Mouse (Mus musculus) limb, embryonic 15.5 days (tissue): Measurements from ENCODE around the gene Vsig2. TPM values are rescaled to one million over a fixed set of nuclear protein-coding genes. Genes with fewer than 3 reads are reported as not detected.
A peak's percentile ranks its signal among the peaks of the same experiment; 100 is the strongest.

ENCODE experiments used
- ATAC-seq: fragments of 200-750 bp; cut with Nextera tagmentation; 2 replicates; pipeline ENCODE4 v1.8.0; 2017; ENCODE audit warnings: low read depth, moderate TSS enrichment; ENCODE audit not compliant: insufficient number of reproducible peaks, low FRiP score, low TSS enrichment
- H3K27ac ChIP-seq: fragments of 300-500 bp; sonication (generic); 2 replicates; pipeline ENCODE4 v1.5.1; 2015; ENCODE audit warnings: moderate library complexity, mild to moderate bottlenecking, inconsistent platforms
- H3K27me3 ChIP-seq: fragments of 300-500 bp; sonication (generic); 2 replicates; pipeline ENCODE4 v1.6.1; 2015; ENCODE audit warnings: inconsistent platforms
- H3K36me3 ChIP-seq: fragments of 300-500 bp; sonication (generic); 2 replicates; pipeline ENCODE4 v1.6.1; 2015; ENCODE audit warnings: inconsistent platforms
- H3K4me1 ChIP-seq: fragments of 300-500 bp; sonication (generic); 2 replicates; pipeline ENCODE4 v1.6.1; 2015; ENCODE audit warnings: inconsistent platforms
- H3K4me2 ChIP-seq: fragments of 300-500 bp; sonication (generic); 2 replicates; pipeline ENCODE4 v1.6.1; 2015; ENCODE audit warnings: mild to moderate bottlenecking, inconsistent platforms
- H3K4me3 ChIP-seq: fragments of 300-500 bp; sonication (generic); 2 replicates; pipeline ENCODE4 v1.5.1; 2015; ENCODE audit warnings: mild to moderate bottlenecking, inconsistent platforms
- H3K9ac ChIP-seq: fragments of 300-500 bp; sonication (generic); 2 replicates; pipeline ENCODE4 v1.6.1; 2015; ENCODE audit warnings: inconsistent platforms
- H3K9me3 ChIP-seq: fragments of 300-500 bp; sonication (generic); 2 replicates; pipeline ENCODE4 v1.6.1; 2016; ENCODE audit warnings: inconsistent platforms
- WGBS: fragments of 180-500 bp; shearing (Covaris S2); methylation state at CpG from one replicate; pipeline ENCODE4 v1.1.7; 2015; 5-methylcytosine and 5-hydroxymethylcytosine counted together
- polyA plus RNA-seq: library from polyadenylated mRNA; unstranded; fragments of >200 nt; fragmentation: Nextera tagmentation; extraction: Ambion mirVana; gene quantifications from 2 replicates; pipeline ENCODE4 v1.2.1, GENCODE M21; 2015

Vsig2 gene
- polyA plus RNA-seq, 1 experiment from 2014 or later: 2.0 TPM

DNA sequence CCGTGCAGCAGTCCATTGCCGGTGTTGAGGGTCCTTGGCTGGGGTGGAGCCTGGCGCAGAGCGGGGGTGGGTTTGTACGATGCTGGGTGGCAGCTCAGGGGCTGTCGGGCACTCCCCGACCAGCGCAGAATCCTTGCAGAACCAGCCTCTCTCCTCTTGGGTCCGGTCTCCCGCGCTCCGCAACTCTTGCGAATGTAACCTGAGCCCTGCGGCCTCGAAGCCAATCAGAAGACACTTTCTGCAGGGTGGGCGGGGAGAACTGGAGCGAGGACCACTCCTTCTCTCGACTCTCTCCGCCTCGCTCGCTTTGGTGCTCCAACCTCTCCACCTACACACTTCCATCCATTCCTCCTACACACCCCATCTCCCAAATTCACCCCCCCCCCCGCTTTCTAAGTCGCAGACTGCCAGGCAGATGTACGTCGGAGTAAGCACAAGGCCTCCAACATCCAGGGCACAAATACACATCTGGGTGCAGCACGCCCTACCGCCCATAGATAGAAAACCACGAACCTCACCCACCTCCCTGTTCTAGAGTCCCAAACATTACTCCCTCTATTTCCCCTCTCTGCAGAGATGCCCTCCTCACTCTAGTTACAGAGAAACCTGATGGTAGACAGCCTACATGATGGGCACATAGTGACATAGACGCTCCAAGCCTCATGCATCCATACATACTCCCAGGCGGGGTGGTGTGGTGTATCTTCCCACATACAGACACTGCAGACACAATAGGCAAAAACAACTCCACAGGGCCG is 13.7 kb downstream of the Vsig2 start, which contains the start of gene Nrgn:
Nrgn (minus strand) TSS at position 369 of the 758 bp plus-strand sequence.
- H3K9ac ChIP-seq: peak within 1 kb of the TSS; percentile 21
- peaks cover 64% of the 10 kb centered on the region for H3K27me3 ChIP-seq
- 5% methylated on average over 31 of the region's 31 CpGs for WGBS
- peak within 1 kb of the TSS; percentile 43 for H3K4me3 ChIP-seq
- no peaks in the 10 kb centered on the region for H3K9me3 ChIP-seq
- ATAC-seq: peak; percentile 85
- H3K4me1 ChIP-seq: peaks cover 21% of the 10 kb centered on the region
- H3K27ac ChIP-seq: no peak within 1 kb of the TSS
- no peaks in the 10 kb centered on the region for H3K36me3 ChIP-seq
- peak within 1 kb of the TSS; percentile 92 for H3K4me2 ChIP-seq

DNA sequence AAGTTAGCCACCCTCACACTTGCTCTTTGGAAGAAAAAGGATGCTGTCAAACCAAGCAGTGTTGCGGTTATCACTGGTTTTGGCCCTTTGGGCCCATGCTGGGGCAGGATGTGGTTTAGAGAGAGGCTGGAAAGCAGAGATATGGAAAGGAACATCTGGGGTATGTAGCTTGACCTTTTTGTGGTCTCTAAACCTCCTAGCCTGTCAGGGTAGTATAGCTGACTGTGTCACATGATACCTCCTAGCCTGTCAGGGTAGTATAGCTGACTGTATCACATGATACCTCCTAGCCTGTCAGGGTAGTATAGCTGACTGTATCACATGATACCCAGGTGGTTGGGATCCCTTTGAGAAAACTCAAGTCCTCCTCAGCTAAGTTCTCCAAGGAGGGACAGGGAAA is 15.2 kb downstream of the Vsig2 start:
- Histone ChIP-seq H3K9ac (no peak overlapping the region), H3K27ac (no peak overlapping the region), H3K36me3 (no peaks in the 10 kb centered on the region), H3K4me1 (peaks cover 21% of the 10 kb centered on the region), H3K4me2 (no peak overlapping the region), H3K27me3 (peaks cover 52% of the 10 kb centered on the region), H3K9me3 (no peaks in the 10 kb centered on the region), H3K4me3 (no peak overlapping the region)
- ATAC-seq: no peak
- 83% methylated on average over 1 of the region's 1 CpGs for WGBS

DNA sequence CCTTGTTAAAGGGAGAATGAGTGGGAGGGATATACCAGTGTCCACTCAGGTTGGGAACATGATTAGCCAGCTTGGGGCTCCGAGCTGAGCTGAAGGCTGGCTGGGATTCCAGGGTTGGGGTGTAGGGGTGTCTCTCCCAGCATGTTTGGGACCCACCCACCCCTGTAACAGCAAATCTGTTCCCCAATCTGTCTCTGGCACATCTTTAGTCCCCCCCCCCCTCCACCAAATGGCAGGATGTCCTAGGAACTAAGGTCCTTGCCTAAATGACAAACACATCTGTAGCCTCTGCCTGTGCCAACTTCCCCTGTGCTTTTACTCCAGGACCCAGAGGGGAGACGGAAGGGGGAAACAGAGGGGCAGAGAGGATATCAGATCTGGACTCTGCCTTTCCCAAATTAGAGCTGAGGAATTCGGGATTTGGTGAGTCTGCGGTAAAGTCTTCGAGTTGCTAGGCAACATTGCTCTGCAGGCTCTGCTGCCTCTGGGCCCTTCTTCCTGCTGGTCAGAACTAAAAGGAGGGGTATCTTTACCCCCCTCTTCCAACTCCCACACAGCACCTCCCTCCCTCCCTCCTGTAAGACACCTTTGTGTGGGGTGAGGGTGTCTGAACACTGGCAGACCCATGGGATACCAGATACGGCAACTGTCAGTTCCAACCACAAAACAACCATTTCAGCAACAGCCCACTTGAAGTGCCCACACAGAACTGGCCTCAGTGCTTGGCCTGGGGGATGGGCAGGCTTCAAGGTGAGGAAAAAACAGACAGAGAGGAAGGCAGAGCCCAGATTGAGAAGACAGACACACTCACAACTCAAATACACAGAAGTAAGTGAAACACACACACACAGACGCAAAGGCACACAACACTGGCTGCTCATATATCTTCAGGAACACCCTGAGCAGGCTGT is 16.0 kb downstream of the Vsig2 start, which contains the start of gene Siae:
Siae (plus strand) TSS at position 861 of the 911 bp plus-strand sequence.
- H3K4me1 ChIP-seq: peaks cover 21% of the 10 kb centered on the region
- no peaks in the 10 kb centered on the region for H3K9me3 ChIP-seq
- H3K27ac ChIP-seq: no peak within 1 kb of the TSS
- H3K9ac ChIP-seq: no peak within 1 kb of the TSS
- no peak for ATAC-seq
- WGBS: 31% methylated on average over 7 of the region's 7 CpGs
- no peaks in the 10 kb centered on the region for H3K36me3 ChIP-seq
- no peak within 1 kb of the TSS for H3K4me3 ChIP-seq
- peaks cover 45% of the 10 kb centered on the region for H3K27me3 ChIP-seq
- H3K4me2 ChIP-seq: no peak within 1 kb of the TSS

- Histone ChIP-seq H3K9me3 (no peaks in the 10 kb centered on the region), H3K27me3 (peaks cover 32% of the 10 kb centered on the region), H3K4me2 (no peak overlapping the region), H3K9ac (no peak overlapping the region), H3K4me1 (peaks cover 21% of the 10 kb centered on the region), H3K4me3 (no peak overlapping the region), H3K27ac (no peak overlapping the region), H3K36me3 (no peaks in the 10 kb centered on the region)
- no peak for ATAC-seq
- WGBS: 66% methylated on average over 3 of the region's 3 CpGs
Observed at GRCm38 (mm10) chr9:37556366-37556765, 17.3 kb downstream of the Vsig2 start.

GRCm38 (mm10) chr9:37560617-37561016 is 21.6 kb downstream of the Vsig2 start:
- H3K4me3 ChIP-seq: no peak overlapping the region
- H3K9me3 ChIP-seq: no peaks in the 10 kb centered on the region
- no peak for ATAC-seq
- H3K4me1 ChIP-seq: peaks cover under 1% of the 10 kb centered on the region; the same call in 1 of the 2 replicates
- no peak overlapping the region for H3K27ac ChIP-seq
- no peaks in the 10 kb centered on the region for H3K36me3 ChIP-seq
- WGBS: 82% methylated on average over 2 of the region's 2 CpGs
- H3K4me2 ChIP-seq: no peak overlapping the region
- H3K27me3 ChIP-seq: no peaks in the 10 kb centered on the region
- no peak overlapping the region for H3K9ac ChIP-seq

DNA sequence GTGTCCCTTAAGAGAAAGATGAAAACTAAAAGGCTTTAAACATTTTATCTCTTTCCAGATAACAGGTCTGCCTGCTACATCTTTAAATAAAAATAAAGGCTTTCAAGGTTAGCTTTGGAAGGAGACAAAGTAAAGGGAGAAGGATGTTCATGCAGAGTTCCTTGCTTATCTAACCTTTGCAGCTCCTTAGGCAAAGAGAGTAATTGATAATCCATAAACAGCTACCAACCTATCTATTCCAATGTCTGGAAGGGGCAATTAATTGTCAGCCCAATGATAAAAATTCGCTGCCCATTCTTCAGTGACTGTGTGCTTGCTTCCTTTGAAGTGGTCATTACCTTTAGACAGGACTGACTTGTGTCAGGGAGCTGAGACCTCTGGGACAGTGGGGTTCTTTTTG is 24.8 kb downstream of the Vsig2 start:
- no peak for ATAC-seq

DNA sequence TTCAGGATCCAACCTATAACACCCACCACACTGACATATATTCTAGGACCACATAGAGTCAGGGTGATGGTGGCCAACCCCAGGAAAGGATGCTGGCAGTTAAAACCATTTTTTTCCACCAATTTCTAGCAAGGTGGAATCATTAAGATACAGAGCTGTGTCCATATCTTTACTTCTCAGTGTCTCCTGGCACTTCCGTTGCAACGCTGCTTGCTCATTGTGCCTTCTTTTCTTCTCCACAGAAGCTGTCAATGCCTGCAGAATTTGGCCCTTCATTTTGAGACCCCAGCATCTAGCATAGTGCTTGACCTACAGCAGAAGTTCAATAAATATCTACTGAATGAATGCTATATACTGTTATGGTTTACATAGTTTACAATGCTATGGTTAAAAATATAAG is 28.0 kb downstream of the Vsig2 start:
- Histone ChIP-seq H3K36me3 (no peaks in the 10 kb centered on the region), H3K27me3 (peaks cover 2% of the 10 kb centered on the region; the same call in 1 of the 2 replicates)
- ATAC-seq: no peak

More for the DNA sequence above, 24.8 kb downstream of the Vsig2 start:
- H3K27me3 ChIP-seq: no peaks in the 10 kb centered on the region
- H3K4me1 ChIP-seq: peaks cover 16% of the 10 kb centered on the region
- H3K4me3 ChIP-seq: no peak overlapping the region
- H3K4me2 ChIP-seq: no peak overlapping the region
- WGBS: 44% methylated on average over 1 of the region's 1 CpGs
- no peaks in the 10 kb centered on the region for H3K36me3 ChIP-seq
- no peak overlapping the region for H3K27ac ChIP-seq
- no peaks in the 10 kb centered on the region for H3K9me3 ChIP-seq
- no peak overlapping the region for H3K9ac ChIP-seq

DNA sequence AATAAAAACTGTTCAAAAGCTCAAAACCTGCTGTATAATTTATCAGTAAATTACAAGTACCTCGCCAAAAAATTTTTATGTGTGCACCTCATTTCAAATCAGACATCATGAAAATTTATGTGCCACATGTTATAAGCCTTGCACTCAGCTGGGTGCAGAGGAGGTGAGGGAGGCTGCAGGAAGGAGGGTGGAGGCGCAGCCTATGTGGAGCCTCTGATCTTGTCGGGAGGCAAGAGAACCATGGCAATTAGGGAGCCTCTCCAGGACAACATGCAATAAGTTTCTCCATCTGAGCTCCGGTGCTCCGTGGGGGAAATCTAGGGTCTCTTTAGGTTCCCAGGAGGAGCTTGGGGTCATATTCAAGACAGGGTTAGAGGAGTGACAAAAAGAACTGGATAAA is 28.4 kb downstream of the Vsig2 start:
- H3K4me1 ChIP-seq: peaks cover 16% of the 10 kb centered on the region
- no peak overlapping the region for H3K9ac ChIP-seq
- peaks cover 2% of the 10 kb centered on the region; the same call in 1 of the 2 replicates for H3K27me3 ChIP-seq
- no peak overlapping the region for H3K4me2 ChIP-seq
- H3K9me3 ChIP-seq: no peaks in the 10 kb centered on the region
- whole genome bisulfite sequencing: 16% methylated on average over 5 of the region's 5 CpGs
- no peak overlapping the region for H3K27ac ChIP-seq
- no peak for ATAC-seq
- H3K36me3 ChIP-seq: no peaks in the 10 kb centered on the region
- H3K4me3 ChIP-seq: no peak overlapping the region

More for the DNA sequence above, 28.0 kb downstream of the Vsig2 start:
- peaks cover 16% of the 10 kb centered on the region for H3K4me1 ChIP-seq
- H3K4me2 ChIP-seq: no peak overlapping the region
- H3K27ac ChIP-seq: no peak overlapping the region
- WGBS: 59% methylated on average over 2 of the region's 2 CpGs
- H3K9ac ChIP-seq: no peak overlapping the region
- no peak overlapping the region for H3K4me3 ChIP-seq
- no peaks in the 10 kb centered on the region for H3K9me3 ChIP-seq

- no peak for ATAC-seq
- H3K27ac ChIP-seq: no peak overlapping the region
- H3K4me3 ChIP-seq: no peak overlapping the region
- H3K4me2 ChIP-seq: 0 out of 2 replicates have a peak overlapping the region, but pooled peaks have one; percentile 3
- 16% methylated on average over 15 of the region's 15 CpGs for WGBS
- no peaks in the 10 kb centered on the region for H3K9me3 ChIP-seq
- H3K36me3 ChIP-seq: no peaks in the 10 kb centered on the region
- H3K4me1 ChIP-seq: peaks cover 16% of the 10 kb centered on the region
- no peak overlapping the region for H3K9ac ChIP-seq
- peaks cover 2% of the 10 kb centered on the region; the same call in 1 of the 2 replicates for H3K27me3 ChIP-seq
Observed at GRCm38 (mm10) chr9:37567892-37568604, 29.0 kb downstream of the Vsig2 start.

DNA sequence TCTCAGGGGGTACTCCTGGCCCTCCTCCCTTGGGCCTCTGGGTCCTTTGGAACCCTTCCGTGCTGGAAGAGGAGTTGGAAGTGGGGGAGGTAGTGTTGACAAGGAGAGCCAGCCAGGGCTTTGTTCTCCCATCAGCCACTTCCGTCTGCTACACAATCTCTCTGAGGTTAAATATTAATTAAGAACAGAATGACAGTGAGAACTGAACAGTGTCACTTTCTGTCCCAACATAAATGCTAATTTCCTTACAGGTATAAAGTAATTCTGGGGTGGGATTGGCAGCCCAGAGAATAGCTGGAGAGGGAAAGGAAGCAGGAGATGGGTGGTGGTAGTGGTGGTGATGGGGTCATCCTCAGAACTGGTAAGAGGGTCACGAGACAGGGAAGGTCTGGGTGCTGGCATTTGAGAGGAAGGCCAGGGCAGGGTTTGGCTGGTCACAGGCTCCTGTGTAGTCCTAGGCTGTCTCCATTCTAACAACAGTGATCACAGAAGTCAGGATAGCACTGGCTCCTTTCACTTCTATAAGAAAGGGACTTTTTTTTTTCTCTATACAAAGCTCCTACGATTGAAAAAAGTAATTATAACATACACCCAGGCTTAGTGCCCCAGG is 29.7 kb downstream of the Vsig2 start:
- 48% methylated on average over 4 of the region's 4 CpGs for WGBS
- Histone ChIP-seq H3K9me3 (no peaks in the 10 kb centered on the region), H3K4me2 (no peak overlapping the region), H3K4me1 (peaks cover 16% of the 10 kb centered on the region), H3K27ac (no peak overlapping the region), H3K36me3 (no peaks in the 10 kb centered on the region), H3K4me3 (no peak overlapping the region), H3K27me3 (peaks cover 2% of the 10 kb centered on the region; the same call in 1 of the 2 replicates), H3K9ac (no peak overlapping the region)
- ATAC-seq: no peak

- H3K36me3 ChIP-seq: no peaks in the 10 kb centered on the region
- no peaks in the 10 kb centered on the region for H3K9me3 ChIP-seq
- H3K4me3 ChIP-seq: no peak overlapping the region
- H3K27ac ChIP-seq: no peak overlapping the region
- peaks cover 2% of the 10 kb centered on the region; the same call in 1 of the 2 replicates for H3K27me3 ChIP-seq
- 65% methylated on average over 2 of the region's 2 CpGs for WGBS
- no peak overlapping the region for H3K4me2 ChIP-seq
- no peak for ATAC-seq
- H3K9ac ChIP-seq: no peak overlapping the region
- H3K4me1 ChIP-seq: peaks cover 16% of the 10 kb centered on the region
Observed at GRCm38 (mm10) chr9:37569231-37569835, 30.3 kb downstream of the Vsig2 start.
